Mouse (Mus musculus) heart, adult 18-20 months (tissue): Measurements from ENCODE around the gene A430089I19Rik. TPM values are rescaled to one million over a fixed set of nuclear protein-coding genes. Genes with fewer than 3 reads are reported as not detected.
"Not testable (repeated sequence)": the region's sequence is repeated elsewhere in the genome, so short reads cannot be mapped to it uniquely, and the experiment has no call there.

Experiments used
- DNase-seq, 2 experiments: peaks; one replicate each; pipeline ENCODE4 v3.0.0; 2021 to 2022; ENCODE audit warnings: mixed read lengths in 1 of 2
- long read RNA-seq, 2 experiments: library from polyadenylated mRNA; stranded (forward); transcript quantifications; one replicate each; pipeline ENCODE4 v2.0.0; 2021
- total RNA-seq, 2 experiments: library from RNA; stranded (reverse); gene quantifications; 2 replicates each; pipeline ENCODE4 v1.2.3; 2021

Gene A430089I19Rik
- not detected for total RNA-seq
- long read RNA-seq, experiment 1 = 0 reads
- long read RNA-seq, experiment 2 = 0 reads

- not testable (repeated sequence) for DNase-seq
Observed at GRCm38 (mm10) chr5:94306696-94307095, at the start of gene A430089I19Rik. A430089I19Rik (minus strand) TSS chr5:94306796.

GRCm38 (mm10) chr5:94339449-94339848 lies 32.9 kb upstream of the A430089I19Rik start, which contains the start of gene AA792892:
AA792892 (plus strand) TSS chr5:94339749.
- not testable (repeated sequence) for DNase-seq

GRCm38 (mm10) chr5:94314135-94314534 lies 7.5 kb upstream of the A430089I19Rik start, which contains the start of gene Gm6502:
Gm6502 (plus strand) TSS chr5:94314435.
- DNase-seq = not testable (repeated sequence)

Other genes with a start within 250 kb of the A430089I19Rik start
- gene BC061212, start 236.3 kb downstream of the A430089I19Rik start, total RNA-seq = not detected
- gene Gm6351, start 230.4 kb downstream of the A430089I19Rik start, total RNA-seq = not detected
- not detected for gene Gm3106, start 88.8 kb downstream of the A430089I19Rik start, total RNA-seq
- not detected for gene Gm6502, start 7.6 kb upstream of the A430089I19Rik start, total RNA-seq
- gene AA792892, start 33.0 kb upstream of the A430089I19Rik start, total RNA-seq = not detected
- gene Gm7682, start 139.0 kb upstream of the A430089I19Rik start, total RNA-seq = not detected
- not detected for gene Gm3139, start 219.5 kb upstream of the A430089I19Rik start, total RNA-seq